Mouse (Mus musculus): ENCODE data around the gene 2310022B05Rik. TPM values are rescaled to one million over a fixed set of nuclear protein-coding genes. Genes with fewer than 3 reads are reported as not detected.

2310022B05Rik gene
- total and polyA plus RNA-seq, 2 experiments: 3.0 to 12.0 TPM

DNA sequence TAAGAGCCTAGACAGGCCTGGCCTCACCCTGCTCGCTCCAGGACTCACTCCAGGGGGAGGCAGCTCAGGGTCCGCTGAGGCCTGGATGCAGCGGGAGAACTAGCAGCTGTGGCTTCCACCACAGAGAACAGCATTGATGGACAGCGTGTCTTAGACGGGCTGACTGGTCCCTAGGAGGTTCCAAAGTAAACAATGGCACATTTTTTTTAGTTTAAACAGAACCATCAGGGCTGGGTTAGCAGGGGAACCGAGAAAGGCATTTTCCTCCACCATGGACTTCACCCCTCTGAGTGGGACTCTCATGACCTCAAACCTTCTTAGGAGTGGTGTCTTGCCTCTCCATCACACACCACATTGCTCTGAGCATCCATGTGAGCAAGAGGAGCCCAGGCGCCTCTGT lies 31.2 kb downstream of the 2310022B05Rik start:
- no peak overlapping the region for H3K9ac ChIP-seq (ENCODE audit: low read depth, low read length)
- H3K4me1 ChIP-seq (ENCODE audit: control insufficient read depth, insufficient read depth, low read length): peaks cover 16% of the 10 kb centered on the region
- TF ChIP-seq CTCF (IDR thresholded peaks at IDR 0.05; ENCODE audit: low read depth, low read length) (no peak), POLR2A (IDR thresholded peaks at IDR 0.05; ENCODE audit: extremely low read depth, insufficient read depth, low read length) (no peak)
- WGBS: 57% methylated on average over 7 of the region's 7 CpGs
- H3K36me3 ChIP-seq (ENCODE audit: control insufficient read depth, insufficient read depth, low read length): no peaks in the 10 kb centered on the region
- no peak overlapping the region for H3K4me3 ChIP-seq (ENCODE audit: insufficient read depth, low read depth, low read length)
- no peak overlapping the region for H3K27ac ChIP-seq (replicated peaks; ENCODE audit: insufficient read depth, low read depth, low read length)
- H3K79me2 ChIP-seq (ENCODE audit: control insufficient read depth, insufficient read depth, low read length): no peaks in the 10 kb centered on the region
- DNase-seq (ENCODE audit: extremely low read depth, low read depth, low spot score): no peak
- H3K27me3 ChIP-seq (ENCODE audit: control insufficient read depth, insufficient read depth, low read length): no peaks in the 10 kb centered on the region

DNA sequence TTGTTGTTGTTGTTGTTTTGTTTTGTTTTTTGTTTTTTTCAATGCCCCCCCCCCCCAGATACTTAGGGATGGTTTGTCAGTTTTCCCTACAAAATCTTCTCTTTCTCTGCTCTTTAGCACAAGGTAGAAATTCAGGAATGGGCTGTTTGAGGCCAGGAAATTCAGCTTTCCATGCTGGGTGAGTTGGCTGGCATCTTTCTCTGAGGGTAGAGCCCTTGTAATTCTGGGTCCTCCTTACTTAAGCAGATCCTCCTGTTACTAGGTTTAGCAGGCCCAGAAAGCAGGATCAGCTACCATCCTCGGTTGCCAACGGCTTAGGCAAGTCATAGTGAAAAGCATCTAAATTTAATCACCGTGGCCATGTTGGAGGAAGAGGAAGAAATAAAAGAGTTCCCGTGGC lies 32.3 kb downstream of the 2310022B05Rik start:
- Histone ChIP-seq H3K4me3 (ENCODE audit: insufficient read depth, low read depth, low read length) (no peak overlapping the region), H3K9ac (ENCODE audit: low read depth, low read length) (no peak overlapping the region), H3K79me2 (ENCODE audit: control insufficient read depth, insufficient read depth, low read length) (no peaks in the 10 kb centered on the region), H3K4me1 (ENCODE audit: control insufficient read depth, insufficient read depth, low read length) (peaks cover 12% of the 10 kb centered on the region), H3K27me3 (ENCODE audit: control insufficient read depth, insufficient read depth, low read length) (no peaks in the 10 kb centered on the region), H3K36me3 (ENCODE audit: control insufficient read depth, insufficient read depth, low read length) (no peaks in the 10 kb centered on the region), H3K27ac (replicated peaks; ENCODE audit: insufficient read depth, low read depth, low read length) (no peak overlapping the region)
- DNase-seq (ENCODE audit: extremely low read depth, low read depth, low spot score): no peak
- TF ChIP-seq POLR2A (IDR thresholded peaks at IDR 0.05; ENCODE audit: extremely low read depth, insufficient read depth, low read length) (no peak), CTCF (IDR thresholded peaks at IDR 0.05; ENCODE audit: low read depth, low read length) (no peak)
- WGBS: 85% methylated on average over 4 of the region's 4 CpGs

GRCm38 (mm10) chr8:124630489-124630888 lies 32.7 kb downstream of the 2310022B05Rik start:
- H3K36me3 ChIP-seq (ENCODE audit: control insufficient read depth, insufficient read depth, low read length): no peaks in the 10 kb centered on the region
- no peak overlapping the region for H3K27ac ChIP-seq (replicated peaks; ENCODE audit: insufficient read depth, low read depth, low read length)
- no peaks in the 10 kb centered on the region for H3K79me2 ChIP-seq (ENCODE audit: control insufficient read depth, insufficient read depth, low read length)
- 82% methylated on average over 6 of the region's 6 CpGs for WGBS
- no peaks in the 10 kb centered on the region for H3K27me3 ChIP-seq (ENCODE audit: control insufficient read depth, insufficient read depth, low read length)
- H3K9ac ChIP-seq (ENCODE audit: low read depth, low read length): no peak overlapping the region
- DNase-seq (ENCODE audit: extremely low read depth, low read depth, low spot score): no peak
- H3K4me1 ChIP-seq (ENCODE audit: control insufficient read depth, insufficient read depth, low read length): peaks cover 10% of the 10 kb centered on the region
- TF ChIP-seq POLR2A (IDR thresholded peaks at IDR 0.05; ENCODE audit: extremely low read depth, insufficient read depth, low read length): no peak
- TF ChIP-seq CTCF (IDR thresholded peaks at IDR 0.05; ENCODE audit: low read depth, low read length): no peak
- H3K4me3 ChIP-seq (ENCODE audit: insufficient read depth, low read depth, low read length): no peak overlapping the region

DNA sequence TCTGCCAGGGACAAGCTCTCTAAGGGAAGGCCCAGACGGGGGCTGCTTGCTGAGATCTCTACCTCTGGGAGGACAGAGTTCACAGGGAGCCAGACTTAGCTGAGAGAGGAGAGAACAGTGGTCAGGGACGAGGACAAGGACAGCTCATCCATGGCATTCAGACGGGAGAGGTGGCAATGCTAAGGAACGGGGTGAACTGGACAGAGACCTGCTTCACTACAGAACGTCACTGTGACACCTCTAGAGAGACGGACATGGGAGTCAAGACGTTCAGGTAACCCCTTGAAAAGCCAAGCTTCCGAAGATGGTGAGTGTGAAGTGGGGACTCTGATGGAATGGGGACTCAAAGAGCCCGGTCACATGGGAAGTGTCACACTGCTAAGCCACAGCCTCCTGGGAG lies 36.9 kb downstream of the 2310022B05Rik start:
- H3K36me3 ChIP-seq (ENCODE audit: control insufficient read depth, insufficient read depth, low read length): no peaks in the 10 kb centered on the region
- no peaks in the 10 kb centered on the region for H3K27me3 ChIP-seq (ENCODE audit: control insufficient read depth, insufficient read depth, low read length)
- H3K4me3 ChIP-seq (ENCODE audit: insufficient read depth, low read depth, low read length): no peak overlapping the region
- H3K4me1 ChIP-seq (ENCODE audit: control insufficient read depth, insufficient read depth, low read length): no peaks in the 10 kb centered on the region
- no peak for DNase-seq (ENCODE audit: extremely low read depth, low read depth, low spot score)
- no peak overlapping the region for H3K27ac ChIP-seq (replicated peaks; ENCODE audit: insufficient read depth, low read depth, low read length)
- H3K9ac ChIP-seq (ENCODE audit: low read depth, low read length): no peak overlapping the region
- 92% methylated on average over 9 of the region's 9 CpGs for WGBS
- TF ChIP-seq POLR2A (IDR thresholded peaks at IDR 0.05; ENCODE audit: extremely low read depth, insufficient read depth, low read length) (no peak), CTCF (IDR thresholded peaks at IDR 0.05; ENCODE audit: low read depth, low read length) (no peak)
- no peaks in the 10 kb centered on the region for H3K79me2 ChIP-seq (ENCODE audit: control insufficient read depth, insufficient read depth, low read length)

DNA sequence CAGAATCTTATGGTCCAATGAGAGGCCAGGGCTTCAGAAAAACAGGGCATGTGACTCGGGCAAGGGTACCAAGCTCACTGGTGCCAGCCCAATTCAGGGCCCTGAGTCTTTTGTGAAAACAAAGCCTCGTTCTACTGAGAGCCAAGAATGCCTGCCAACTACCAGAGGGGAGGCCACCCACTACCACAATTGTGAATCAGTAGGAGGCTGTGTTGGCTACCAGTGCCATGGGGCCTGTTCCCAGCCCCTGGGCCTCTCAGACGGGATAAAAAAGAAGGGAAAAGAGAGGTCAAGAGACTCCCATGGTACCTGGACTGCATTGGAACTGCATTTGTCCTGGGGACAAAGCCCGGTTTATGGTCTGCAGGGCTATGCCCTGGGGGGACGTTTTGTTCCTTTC lies 41.9 kb downstream of the 2310022B05Rik start:
- Histone ChIP-seq H3K4me3 (ENCODE audit: insufficient read depth, low read depth, low read length) (no peak overlapping the region), H3K4me1 (ENCODE audit: control insufficient read depth, insufficient read depth, low read length) (no peaks in the 10 kb centered on the region), H3K9ac (ENCODE audit: low read depth, low read length) (no peak overlapping the region), H3K36me3 (ENCODE audit: control insufficient read depth, insufficient read depth, low read length) (no peaks in the 10 kb centered on the region), H3K27me3 (ENCODE audit: control insufficient read depth, insufficient read depth, low read length) (no peaks in the 10 kb centered on the region), H3K79me2 (ENCODE audit: control insufficient read depth, insufficient read depth, low read length) (no peaks in the 10 kb centered on the region), H3K27ac (replicated peaks; ENCODE audit: insufficient read depth, low read depth, low read length) (no peak overlapping the region)
- no peak for DNase-seq (ENCODE audit: extremely low read depth, low read depth, low spot score)
- 80% methylated on average over 5 of the region's 5 CpGs for WGBS
- no peak for TF ChIP-seq CTCF (IDR thresholded peaks at IDR 0.05; ENCODE audit: low read depth, low read length)
- no peak for TF ChIP-seq POLR2A (IDR thresholded peaks at IDR 0.05; ENCODE audit: extremely low read depth, insufficient read depth, low read length)

- peak; percentile 69 for DNase-seq (ENCODE audit: extremely low read depth, low read depth, low spot score)
- no peaks in the 10 kb centered on the region for H3K27me3 ChIP-seq (ENCODE audit: control insufficient read depth, insufficient read depth, low read length)
- no peak overlapping the region for H3K27ac ChIP-seq (replicated peaks; ENCODE audit: insufficient read depth, low read depth, low read length)
- no peaks in the 10 kb centered on the region for H3K4me1 ChIP-seq (ENCODE audit: control insufficient read depth, insufficient read depth, low read length)
- no peak overlapping the region for H3K9ac ChIP-seq (ENCODE audit: low read depth, low read length)
- no peak overlapping the region for H3K4me3 ChIP-seq (ENCODE audit: insufficient read depth, low read depth, low read length)
- no peaks in the 10 kb centered on the region for H3K36me3 ChIP-seq (ENCODE audit: control insufficient read depth, insufficient read depth, low read length)
- 27% methylated on average over 9 of the region's 9 CpGs for WGBS
- TF ChIP-seq POLR2A (IDR thresholded peaks at IDR 0.05; ENCODE audit: extremely low read depth, insufficient read depth, low read length) (no peak), CTCF (IDR thresholded peaks at IDR 0.05; ENCODE audit: low read depth, low read length) (no peak)
- no peaks in the 10 kb centered on the region for H3K79me2 ChIP-seq (ENCODE audit: control insufficient read depth, insufficient read depth, low read length)
Measured at GRCm38 (mm10) chr8:124618252-124618651, 44.9 kb downstream of the 2310022B05Rik start.

Data from liver, adult 2 months (tissue).